Mouse (Mus musculus): ENCODE measurements around the gene Stx8.

Stx8 gene

GRCm38 (mm10) chr11:68146456-68146851 lies 180.5 kb downstream of the Stx8 start:
- DNase-seq: no peak

GRCm38 (mm10) chr11:68150938-68151337 lies 184.9 kb downstream of the Stx8 start:
- DNase-seq: no peak

- DNase-seq: no peak
These were observed 189.8 kb downstream of the Stx8 start for GRCm38 (mm10) chr11:68155821-68156220.

- no peak for DNase-seq
These were observed 192.2 kb downstream of the Stx8 start for GRCm38 (mm10) chr11:68158166-68158565.

- no peak for DNase-seq
These were observed 193.9 kb downstream of the Stx8 start for GRCm38 (mm10) chr11:68159867-68160266.

- DNase-seq: no peak
These were observed 198.4 kb downstream of the Stx8 start for GRCm38 (mm10) chr11:68164408-68164807.

- no peak for DNase-seq
These were observed 202.4 kb downstream of the Stx8 start for GRCm38 (mm10) chr11:68168427-68168826.

GRCm38 (mm10) chr11:68171973-68172647 lies 206.1 kb downstream of the Stx8 start:
- no peak for DNase-seq

- DNase-seq: no peak
These were observed 206.7 kb downstream of the Stx8 start for GRCm38 (mm10) chr11:68172648-68173045.

- DNase-seq: no peak
These were observed 210.6 kb downstream of the Stx8 start for GRCm38 (mm10) chr11:68176550-68176949.

- DNase-seq: no peak
These were observed 211.4 kb downstream of the Stx8 start for GRCm38 (mm10) chr11:68177415-68177814.

- no peak for DNase-seq
These were observed 219.7 kb downstream of the Stx8 start for GRCm38 (mm10) chr11:68185647-68186046.

GRCm38 (mm10) chr11:68187242-68187641 lies 221.2 kb downstream of the Stx8 start:
- DNase-seq: no peak

- no peak for DNase-seq
These were observed 222.8 kb downstream of the Stx8 start for GRCm38 (mm10) chr11:68188695-68189201.

GRCm38 (mm10) chr11:68190849-68191248 lies 224.9 kb downstream of the Stx8 start:
- DNase-seq: no peak

GRCm38 (mm10) chr11:68195168-68195567 lies 229.2 kb downstream of the Stx8 start:
- no peak for DNase-seq

- no peak for DNase-seq
These were observed 229.7 kb downstream of the Stx8 start for GRCm38 (mm10) chr11:68195693-68196176.

GRCm38 (mm10) chr11:68196566-68196965 lies 230.6 kb downstream of the Stx8 start:
- no peak for DNase-seq

GRCm38 (mm10) chr11:68197471-68197870 lies 231.5 kb downstream of the Stx8 start:
- no peak for DNase-seq

- DNase-seq: no peak
These were observed 232.7 kb downstream of the Stx8 start for GRCm38 (mm10) chr11:68198696-68199095.

GRCm38 (mm10) chr11:68199103-68199502 lies 233.1 kb downstream of the Stx8 start:
- DNase-seq: no peak

- no peak for DNase-seq
These were observed 233.9 kb downstream of the Stx8 start for GRCm38 (mm10) chr11:68199801-68200423.

- DNase-seq: no peak
These were observed 234.5 kb downstream of the Stx8 start for GRCm38 (mm10) chr11:68200500-68200899.

GRCm38 (mm10) chr11:68201063-68201462 lies 235.1 kb downstream of the Stx8 start:
- DNase-seq: no peak

All from right cerebral cortex, postnatal 14 days (tissue).